Mouse (Mus musculus) spleen, adult 12 weeks (tissue): ENCODE results near the gene Cdk6.
A peak's percentile ranks its signal among the peaks of the same experiment; 100 is the strongest.
"Not testable (repeated sequence)": the region's sequence is repeated elsewhere in the genome, so short reads cannot be mapped to it uniquely, and the experiment has no call there.

ENCODE experiments used
- DNase-seq: peaks from one replicate; pipeline ENCODE4 v3.0.0; 2022; ENCODE audit warnings: low spot score

Cdk6 gene

GRCm38 (mm10) chr5:3341111-3341911 is at the start of gene Cdk6:
TSS of gene Cdk6 (plus strand) at chr5:3341485.
- DNase-seq: no peak

GRCm38 (mm10) chr5:3293666-3294065 is 47.6 kb upstream of the Cdk6 start:
- DNase-seq: no peak

- DNase-seq: peak; percentile 2
Measured at GRCm38 (mm10) chr5:3300801-3301457, 40.4 kb upstream of the Cdk6 start.

GRCm38 (mm10) chr5:3301535-3301934 is 39.8 kb upstream of the Cdk6 start:
- no peak for DNase-seq

GRCm38 (mm10) chr5:3303876-3304275 is 37.4 kb upstream of the Cdk6 start:
- DNase-seq: no peak

GRCm38 (mm10) chr5:3306146-3306545 is 35.1 kb upstream of the Cdk6 start:
- DNase-seq: no peak

GRCm38 (mm10) chr5:3309122-3309521 is 32.2 kb upstream of the Cdk6 start:
- no peak for DNase-seq

- no peak for DNase-seq
Measured at GRCm38 (mm10) chr5:3309587-3309986, 31.7 kb upstream of the Cdk6 start.

GRCm38 (mm10) chr5:3311156-3311555 is 30.1 kb upstream of the Cdk6 start:
- DNase-seq: not testable (repeated sequence)

GRCm38 (mm10) chr5:3317724-3318123 is 23.6 kb upstream of the Cdk6 start:
- DNase-seq: not testable (repeated sequence)

GRCm38 (mm10) chr5:3320225-3320624 is 21.1 kb upstream of the Cdk6 start:
- DNase-seq: no peak

- DNase-seq: no peak
Measured at GRCm38 (mm10) chr5:3322052-3322451, 19.2 kb upstream of the Cdk6 start.

- no peak for DNase-seq
Measured at GRCm38 (mm10) chr5:3324116-3324515, 17.2 kb upstream of the Cdk6 start.

GRCm38 (mm10) chr5:3329361-3329760 is 11.9 kb upstream of the Cdk6 start:
- DNase-seq: no peak

- no peak for DNase-seq
Measured at GRCm38 (mm10) chr5:3330932-3331331, 10.4 kb upstream of the Cdk6 start.

- DNase-seq: not testable (repeated sequence)
Measured at GRCm38 (mm10) chr5:3333019-3333418, 8.3 kb upstream of the Cdk6 start.

- DNase-seq: not testable (repeated sequence)
Measured at GRCm38 (mm10) chr5:3340340-3341058, 786 bp upstream of the Cdk6 start.

- peak; percentile 46 for DNase-seq
Measured at GRCm38 (mm10) chr5:3341931-3342770, 866 bp downstream of the Cdk6 start.

GRCm38 (mm10) chr5:3342771-3343565 is 1.7 kb downstream of the Cdk6 start:
- DNase-seq: no peak

GRCm38 (mm10) chr5:3343566-3344080 is 2.3 kb downstream of the Cdk6 start:
- peak; percentile 53 for DNase-seq
